Mouse (Mus musculus) v-Abl transformed pro-B cells (cell line): ENCODE measurements around the gene Polr1e.
"Not testable (repeated sequence)": the region's sequence is repeated elsewhere in the genome, so short reads cannot be mapped to it uniquely, and the experiment has no call there.

Experiments
- in situ Hi-C, 2 experiments: fragments of 400-800 bp; cut with MboI; formaldehyde crosslinking; loops; one replicate each; pipeline ENCODE4 v1.15.1; 2025; ENCODE audit not compliant: unreplicated experiment in 2 of 2

Gene Polr1e

DNA sequence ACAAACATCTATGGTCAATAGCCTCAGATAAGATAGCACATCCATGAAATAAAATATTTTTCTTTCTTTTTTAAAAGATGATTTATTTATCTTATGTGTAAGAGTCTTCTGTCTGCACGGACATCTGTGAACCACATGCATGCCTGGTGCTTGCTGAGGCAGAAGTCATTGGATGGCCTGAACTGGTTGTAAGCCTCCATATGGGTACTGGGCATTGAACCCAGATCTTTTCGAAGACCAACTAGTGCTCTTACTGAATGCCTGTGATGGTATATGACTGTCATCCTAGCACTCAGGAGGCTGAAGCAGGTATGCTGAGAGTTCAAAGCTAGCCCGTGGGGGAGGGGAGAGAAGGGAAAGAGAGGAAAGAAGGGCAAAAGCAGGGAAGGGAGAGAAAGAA, 20.3 kb upstream of the Polr1e start:
- in situ Hi-C loops = no loop called here

DNA sequence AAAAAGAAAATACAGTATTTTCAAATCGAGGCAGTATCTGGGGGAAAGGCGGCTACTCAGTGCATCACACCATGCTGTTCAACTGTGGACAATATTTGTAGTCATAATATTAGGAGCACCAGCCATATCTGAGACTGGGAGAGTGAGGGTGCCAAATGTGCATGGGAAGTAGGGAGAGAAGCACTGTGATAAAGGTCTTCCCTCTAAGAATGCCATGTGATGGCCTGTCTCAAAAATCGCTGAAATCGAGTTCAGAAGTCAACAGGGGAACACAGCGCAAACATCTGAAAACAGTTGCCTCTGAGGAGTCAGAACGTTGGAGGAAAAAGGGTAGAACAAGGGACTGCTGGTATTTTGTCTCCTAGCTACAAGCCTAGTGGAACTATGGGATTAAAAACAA, 18.4 kb upstream of the Polr1e start:
- in situ Hi-C loops = loop anchor here (25.0 kb wide), 1 partner anchor 1137 kb away; the partner anchor contains the start of genes Ncbp1 (in 2 of the 2) and Tstd2 (in 2 of the 2)

GRCm38 (mm10) chr4:45005452-45005851, 12.9 kb upstream of the Polr1e start:
- in situ Hi-C loops = loop anchor here (25.0 kb wide), 1 partner anchor 1132 kb away; the partner anchor contains the start of genes Ncbp1 (in 2 of the 2) and Tstd2 (in 2 of the 2)

GRCm38 (mm10) chr4:45010806-45011415, 7.5 kb upstream of the Polr1e start:
- in situ Hi-C loops = loop anchor here (5.0 to 25.0 kb wide), 4 partner anchors 39 to 1126 kb away; partner anchors contain the start of genes Ncbp1 (in 2 of the 2) and Tstd2 (in 2 of the 2)

DNA sequence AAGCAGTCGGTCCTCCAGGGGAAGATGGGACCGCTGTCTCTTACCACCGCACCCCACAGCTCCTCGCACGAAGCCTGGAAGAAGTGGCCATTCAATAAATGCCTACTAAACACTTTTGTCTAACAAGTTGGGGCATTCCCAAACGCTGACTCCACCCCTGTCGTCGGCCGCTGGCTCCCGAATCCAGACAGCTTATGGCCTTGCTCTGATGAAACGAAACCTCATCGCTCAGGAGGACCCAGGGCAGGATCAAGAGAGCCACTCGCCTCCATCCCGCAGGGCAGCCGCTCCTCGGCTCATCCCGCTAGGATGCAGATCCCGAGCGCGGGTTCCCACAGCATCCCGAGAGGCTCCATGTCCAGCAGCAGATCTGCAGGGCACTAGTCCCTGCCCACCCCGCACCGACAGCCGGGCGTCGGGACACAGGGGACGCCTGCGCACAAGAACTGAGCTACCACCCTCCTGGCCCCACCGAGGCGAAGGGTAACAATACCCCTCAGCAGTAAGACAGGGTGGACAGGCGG, 6.7 kb upstream of the Polr1e start:
- in situ Hi-C loops = loop anchor here (5.0 to 25.0 kb wide), 4 partner anchors 39 to 1126 kb away; partner anchors contain the start of genes Ncbp1 (in 2 of the 2) and Tstd2 (in 2 of the 2)

DNA sequence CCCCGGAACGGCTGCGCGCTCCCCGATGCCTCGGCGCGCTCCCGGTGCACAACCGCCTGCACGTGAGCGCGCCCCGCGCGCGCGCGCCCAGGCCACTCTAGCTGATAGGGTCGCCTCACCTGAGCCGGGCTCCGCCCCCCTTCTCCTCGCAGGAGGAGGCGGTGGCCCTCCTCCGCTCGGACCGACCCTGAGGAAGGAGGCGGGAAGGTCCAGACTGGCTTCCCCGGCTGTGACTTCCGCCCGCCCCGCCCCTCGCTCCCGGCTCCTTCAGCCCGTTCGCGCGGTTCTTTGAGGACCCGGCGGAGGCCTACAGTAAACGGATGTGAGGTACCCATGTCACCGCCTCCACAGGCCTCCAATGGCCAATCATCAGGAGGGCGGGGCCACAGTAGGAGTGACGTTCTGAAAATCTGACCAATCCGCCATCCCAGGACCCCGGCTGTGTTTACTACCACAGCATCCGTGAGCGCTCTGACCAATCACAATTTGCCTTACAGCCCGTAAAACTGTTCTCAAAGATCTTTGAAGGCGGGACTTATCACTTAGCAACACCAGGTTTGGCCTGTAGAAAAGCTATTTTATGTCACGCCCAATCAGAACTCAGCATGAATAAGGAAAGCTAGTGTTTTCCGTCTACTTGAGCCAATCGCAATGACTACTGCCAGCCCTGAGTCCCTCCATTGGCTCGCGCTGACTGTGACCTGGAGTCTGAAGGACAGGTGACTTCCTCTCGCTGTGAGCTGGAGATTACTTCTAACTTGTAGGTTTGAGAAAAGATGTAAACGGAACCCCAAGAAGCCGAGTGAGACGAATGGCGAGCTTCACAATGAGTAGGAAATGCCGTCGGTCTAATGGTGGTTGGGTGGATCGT, 6.0 kb upstream of the Polr1e start, which contains the start of gene Zbtb5:
Gene Zbtb5, minus strand, starts transcription at position 308 of the 871 bp plus-strand sequence.
- in situ Hi-C loops = loop anchor here (5.0 to 25.0 kb wide), 4 partner anchors 40 to 1125 kb away; partner anchors contain the start of genes Ncbp1 (in 2 of the 2) and Tstd2 (in 2 of the 2)

- in situ Hi-C loops = loop anchor here (5.0 to 25.0 kb wide), 4 partner anchors 41 to 1124 kb away; partner anchors contain the start of genes Ncbp1 (in 2 of the 2) and Tstd2 (in 2 of the 2)
Observed at GRCm38 (mm10) chr4:45013031-45013431, 5.4 kb upstream of the Polr1e start.

DNA sequence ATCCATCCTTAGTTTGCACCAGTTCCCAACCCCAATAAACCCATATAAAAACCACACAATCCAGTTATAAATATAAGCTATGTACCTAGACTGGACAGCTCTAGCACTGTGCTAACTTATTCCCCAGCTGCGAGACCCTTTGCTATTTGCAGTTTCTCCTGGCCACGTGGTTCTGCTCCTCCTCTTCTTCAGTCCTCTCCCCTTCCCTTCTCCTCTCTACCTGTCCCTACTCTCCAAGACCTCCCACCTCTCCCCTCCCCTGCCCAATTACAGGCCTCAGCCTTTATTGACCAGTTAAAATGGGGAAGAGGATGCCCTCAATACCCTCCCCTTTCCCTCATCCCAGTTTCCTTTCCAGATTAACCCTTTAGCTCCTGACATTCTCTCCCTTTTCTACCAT, 4.8 kb upstream of the Polr1e start:
- in situ Hi-C loops = loop anchor here (5.0 to 25.0 kb wide), 4 partner anchors 41 to 1124 kb away; partner anchors contain the start of genes Ncbp1 (in 2 of the 2) and Tstd2 (in 2 of the 2)

GRCm38 (mm10) chr4:45015615-45016014, 2.8 kb upstream of the Polr1e start:
- in situ Hi-C loops = loop anchor here (5.0 to 25.0 kb wide), 5 partner anchors 72 to 1122 kb away; partner anchors contain the start of genes Ncbp1 (in 2 of the 2) and Tstd2 (in 2 of the 2)

DNA sequence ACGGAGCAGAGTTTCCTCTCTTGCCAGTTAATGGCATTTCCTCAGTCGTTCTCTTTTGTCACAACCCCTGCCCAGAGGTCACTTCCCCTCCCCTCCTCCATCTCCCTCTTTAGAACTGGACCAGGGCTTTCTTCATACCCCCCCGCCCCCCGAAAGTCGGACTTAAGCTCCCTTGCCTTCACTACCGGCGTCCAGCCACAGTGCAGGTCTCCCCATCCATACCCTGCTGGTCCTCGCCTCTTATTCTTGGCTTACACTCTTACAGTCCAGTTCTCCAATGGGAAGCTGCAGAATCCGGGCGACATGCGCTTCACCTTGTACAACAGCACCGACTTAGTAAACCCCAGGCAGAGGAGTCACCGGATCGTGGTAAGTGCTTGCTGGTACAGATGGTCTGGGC, 626 bp downstream of the Polr1e start:
- in situ Hi-C loops = loop anchor here (5.0 to 25.0 kb wide), 5 partner anchors 68 to 1118 kb away; partner anchors contain the start of genes Ncbp1 (in 2 of the 2) and Tstd2 (in 2 of the 2)

DNA sequence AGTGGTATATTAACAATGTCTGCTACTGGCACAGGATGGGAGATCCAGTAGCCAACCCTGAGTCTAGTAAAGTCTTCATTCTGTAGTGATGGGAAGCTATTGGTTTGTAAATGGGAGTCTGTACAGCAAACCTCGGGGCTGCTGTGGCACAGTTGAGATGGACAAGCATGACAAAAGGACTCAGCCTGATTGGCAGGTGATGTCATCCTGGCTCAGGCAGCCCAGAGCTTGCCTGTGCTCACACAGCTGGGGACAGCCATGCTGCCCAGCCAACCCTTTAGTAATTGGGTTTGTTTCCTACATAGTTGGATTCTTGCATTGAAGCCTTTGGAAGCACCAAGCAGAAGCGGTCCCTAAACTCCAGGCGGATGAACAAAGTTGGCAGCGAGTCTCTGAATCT, 8.1 kb downstream of the Polr1e start:
- in situ Hi-C loops = no loop called here

DNA sequence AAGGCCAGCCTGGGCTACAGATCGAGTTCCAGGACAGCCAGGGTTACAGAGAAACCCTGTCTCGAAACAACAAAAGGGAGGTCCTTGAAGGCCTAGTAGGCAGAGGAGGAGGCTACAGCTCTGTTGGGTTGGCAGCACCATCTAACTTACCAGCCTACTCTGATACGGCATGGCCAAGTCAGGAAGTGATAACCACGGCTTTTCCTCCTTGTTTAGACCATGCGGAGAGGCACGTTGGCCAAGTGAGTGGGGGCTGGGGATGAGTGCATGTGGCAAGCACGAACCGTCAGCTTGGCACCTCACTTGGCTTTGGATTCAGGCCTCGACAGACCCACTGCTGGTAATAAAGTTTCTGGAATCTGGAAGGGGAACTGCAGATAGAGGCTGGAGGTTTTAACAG, 14.2 kb downstream of the Polr1e start:
- in situ Hi-C loops = no loop called here

DNA sequence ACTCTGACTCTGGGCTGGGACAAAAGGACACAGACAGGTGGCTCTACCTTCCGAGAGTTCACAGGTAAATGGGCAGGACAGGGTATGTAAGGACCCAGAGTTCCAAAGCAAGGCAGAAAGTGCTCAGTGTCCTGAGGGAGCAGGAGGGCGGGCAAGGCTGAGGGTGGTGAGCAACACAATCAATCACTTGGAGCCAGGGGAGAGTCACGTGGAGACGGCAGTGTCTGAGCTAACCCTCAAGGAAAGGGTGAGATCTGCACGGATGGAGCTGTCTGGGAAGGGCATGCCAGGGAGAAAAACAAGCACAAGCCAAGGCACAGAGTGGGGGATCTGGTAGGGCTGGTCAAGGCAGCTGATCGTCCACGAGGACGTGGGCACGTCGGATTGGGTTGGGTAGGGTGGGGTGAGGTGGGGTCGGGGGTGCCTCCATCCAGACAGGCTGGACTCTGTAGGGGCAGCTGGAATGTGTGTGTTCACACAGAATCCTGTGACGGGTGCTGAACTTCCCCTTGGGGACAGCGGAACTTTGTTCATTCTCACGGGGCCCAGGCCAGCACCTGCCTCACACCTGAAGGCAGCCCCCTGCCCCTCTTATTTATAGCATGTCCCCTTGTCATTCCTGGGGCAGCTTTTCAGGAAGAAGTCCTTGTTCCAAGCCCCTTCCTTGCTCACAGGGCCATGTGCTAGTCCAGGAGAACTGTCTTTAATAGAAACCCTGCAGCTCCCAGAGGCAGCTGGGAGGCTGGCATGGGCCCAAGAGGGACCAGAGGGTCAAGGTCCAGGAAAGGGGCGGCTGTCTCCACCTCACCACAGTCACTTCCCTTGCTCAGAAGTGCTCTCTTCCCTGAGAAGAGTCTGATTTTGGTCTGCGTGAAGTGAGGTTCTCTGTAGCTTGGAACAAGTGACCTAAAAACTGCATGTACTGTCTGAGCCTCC, 16.6 kb downstream of the Polr1e start:
- in situ Hi-C loops = no loop called here

GRCm38 (mm10) chr4:45036048-45036447, 17.7 kb downstream of the Polr1e start:
- in situ Hi-C loops = no loop called here

GRCm38 (mm10) chr4:45036571-45036970, 18.2 kb downstream of the Polr1e start:
- in situ Hi-C loops = no loop called here

DNA sequence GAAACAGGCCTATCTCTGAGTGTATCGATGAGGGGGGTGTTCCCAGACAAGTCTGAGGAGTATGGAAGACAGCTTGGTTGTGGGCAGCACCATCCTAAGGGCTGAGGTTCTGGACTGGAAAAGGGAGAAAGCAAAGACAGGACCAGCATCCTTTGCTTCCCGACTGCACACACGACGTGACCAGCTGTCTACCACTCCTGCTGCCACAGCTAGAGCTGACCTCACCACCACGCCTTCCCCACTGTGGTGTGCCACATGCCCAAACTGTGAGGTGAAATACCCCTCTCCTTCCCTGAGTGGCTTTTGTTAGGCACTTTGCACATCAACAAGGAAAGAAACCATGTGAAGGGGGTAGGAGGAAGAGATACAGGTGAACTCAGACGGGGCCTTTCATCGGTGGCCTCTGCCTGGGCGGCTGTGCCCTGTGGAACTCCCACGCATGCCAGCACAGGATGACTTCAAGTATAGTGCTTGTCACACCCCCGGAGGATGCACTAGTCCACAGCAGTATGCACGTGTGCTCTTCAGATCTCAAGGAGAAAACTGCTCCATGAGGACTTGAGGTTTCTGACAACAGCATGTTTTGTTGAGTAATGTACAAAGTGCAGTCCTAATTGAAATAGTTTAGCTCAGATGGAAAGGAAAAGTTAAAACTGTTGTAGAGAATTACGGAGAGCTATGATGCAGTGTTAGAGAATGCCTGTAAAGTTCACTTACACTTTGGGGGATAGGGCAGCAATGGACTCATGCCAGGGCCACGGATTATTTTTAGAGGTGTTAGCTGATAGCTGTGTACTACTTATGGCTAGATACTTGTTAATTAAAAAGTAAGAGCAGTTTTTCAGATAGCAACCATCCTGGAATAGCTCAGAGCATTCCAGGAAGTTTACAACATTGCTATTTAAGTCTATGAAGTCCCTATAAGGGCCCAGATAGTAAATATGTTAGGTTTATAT, 19.4 kb downstream of the Polr1e start:
- in situ Hi-C loops = no loop called here

GRCm38 (mm10) chr4:45038879-45039278, 20.5 kb downstream of the Polr1e start:
- in situ Hi-C loops = not testable (repeated sequence)

DNA sequence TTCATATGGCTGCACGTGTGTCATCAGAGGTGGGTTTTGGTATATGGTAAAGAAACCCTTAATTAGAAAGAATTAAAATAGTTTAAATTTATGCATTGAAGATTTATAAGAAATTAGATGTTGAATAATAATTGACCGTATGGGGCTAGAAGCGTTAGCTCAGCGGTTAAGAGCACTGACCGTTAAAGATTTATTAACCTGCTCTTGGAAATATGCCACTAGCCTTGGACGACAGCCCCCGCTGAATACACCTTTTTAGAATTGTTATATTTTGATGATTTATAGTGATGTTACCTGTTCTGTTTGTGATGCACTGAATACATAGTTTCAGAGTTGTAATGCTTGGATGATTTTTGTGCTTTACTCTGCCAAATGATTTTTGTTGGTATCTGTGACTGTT, 21.2 kb downstream of the Polr1e start:
- in situ Hi-C loops = not testable (repeated sequence)
